Mouse (Mus musculus) neural tube, embryonic 14.5 days (tissue): ENCODE results near the gene Pcsk7. TPM values are rescaled to one million over a fixed set of nuclear protein-coding genes. Genes with fewer than 3 reads are reported as not detected.
A peak's percentile ranks its signal among the peaks of the same experiment; 100 is the strongest.

Experiments used
- ATAC-seq: fragments of 200-750 bp; cut with Nextera tagmentation; 2 replicates; pipeline ENCODE4 v1.8.0; 2017; ENCODE audit warnings: low read depth, mild to moderate bottlenecking, moderate TSS enrichment, moderate library complexity
- H3K27ac ChIP-seq: fragments of 300-500 bp; sonication (generic); 2 replicates; pipeline ENCODE4 v1.5.1; 2014; ENCODE audit warnings: low read depth, mild to moderate bottlenecking, control low read depth, low read length, moderate library complexity, mixed read lengths
- H3K27me3 ChIP-seq: fragments of 300-500 bp; sonication (generic); 2 replicates; pipeline ENCODE4 v1.6.1; 2014; ENCODE audit warnings: low read length; ENCODE audit not compliant: control insufficient read depth, insufficient read depth
- H3K36me3 ChIP-seq: fragments of 300-500 bp; sonication (generic); 2 replicates; pipeline ENCODE4 v1.6.1; 2014; ENCODE audit warnings: low read length, mixed read lengths; ENCODE audit not compliant: control insufficient read depth, insufficient read depth
- H3K4me1 ChIP-seq: fragments of 300-500 bp; sonication (generic); 2 replicates; pipeline ENCODE4 v1.6.1; 2014; ENCODE audit warnings: low read length; ENCODE audit not compliant: control insufficient read depth, insufficient read depth
- H3K4me2 ChIP-seq: fragments of 300-500 bp; sonication (generic); 2 replicates; pipeline ENCODE4 v1.6.1; 2014; ENCODE audit warnings: mild to moderate bottlenecking, low read depth, low read length, control low read depth
- H3K4me3 ChIP-seq: fragments of 300-500 bp; sonication (generic); 2 replicates; pipeline ENCODE4 v1.5.1; 2014; ENCODE audit warnings: low read depth, low read length, control low read depth, mixed read lengths
- H3K9ac ChIP-seq: fragments of 300-500 bp; sonication (generic); replicated peaks from 2 replicates; pipeline ENCODE4 v1.6.1; 2014; ENCODE audit warnings: low read depth, mild to moderate bottlenecking, control low read depth, low read length, mixed read lengths
- H3K9me3 ChIP-seq: fragments of 300-500 bp; sonication (generic); 2 replicates; pipeline ENCODE4 v1.6.1; 2016; ENCODE audit warnings: low read length; ENCODE audit not compliant: control insufficient read depth
- WGBS: fragments of 180-500 bp; shearing (Covaris S2); extraction: QIAGEN DNeasy Blood & Tissue Kit; methylation state at CpG from one replicate; pipeline ENCODE4 v1.1.7; 2014; 5-methylcytosine and 5-hydroxymethylcytosine counted together
- polyA plus RNA-seq: library from polyadenylated mRNA; unstranded; fragments of >200 nt; fragmentation: Nextera tagmentation; extraction: Ambion mirVana; gene quantifications from 2 replicates; pipeline ENCODE4 v1.2.1, GENCODE M21; 2014

Gene Pcsk7
- polyA plus RNA-seq, 1 experiment from 2014 or later: 16.5 TPM

- 91% methylated on average over 8 of the region's 8 CpGs for WGBS
- Histone ChIP-seq H3K27me3 (no peaks in the 10 kb centered on the region), H3K9ac (no peak overlapping the region), H3K4me2 (no peak overlapping the region), H3K4me1 (no peaks in the 10 kb centered on the region), H3K27ac (no peak overlapping the region), H3K9me3 (no peaks in the 10 kb centered on the region), H3K4me3 (no peak overlapping the region), H3K36me3 (peaks cover 61% of the 10 kb centered on the region)
- ATAC-seq: no peak
Observed at GRCm38 (mm10) chr9:45943628-45944505, 37.6 kb downstream of the Pcsk7 start.

GRCm38 (mm10) chr9:45944506-45945400 is 38.5 kb downstream of the Pcsk7 start:
- Histone ChIP-seq H3K9ac (no peak overlapping the region), H3K9me3 (no peaks in the 10 kb centered on the region), H3K4me3 (no peak overlapping the region), H3K4me1 (no peaks in the 10 kb centered on the region), H3K27me3 (no peaks in the 10 kb centered on the region), H3K36me3 (peaks cover 62% of the 10 kb centered on the region), H3K27ac (no peak overlapping the region), H3K4me2 (no peak overlapping the region)
- 92% methylated on average over 13 of the region's 13 CpGs for WGBS
- ATAC-seq: no peak

DNA sequence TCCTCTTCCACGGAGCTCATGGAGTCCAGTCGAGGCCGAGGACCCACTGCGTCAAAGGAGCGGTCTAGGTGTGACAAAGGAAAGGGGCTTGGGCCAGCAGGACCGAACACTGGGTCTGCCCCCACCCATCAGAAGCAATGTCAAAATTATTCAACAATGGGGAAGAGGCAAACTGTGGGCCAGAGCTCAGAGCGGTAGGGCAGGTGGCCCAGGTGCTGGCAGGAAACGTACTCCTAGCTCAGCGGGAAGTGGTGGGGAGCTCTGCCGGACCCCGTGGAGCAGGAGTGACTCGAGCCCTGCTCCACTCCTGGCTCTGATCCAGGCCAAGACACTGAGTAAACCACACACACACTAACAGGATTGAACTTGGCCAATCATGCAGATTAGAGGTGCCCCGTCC is 39.4 kb downstream of the Pcsk7 start:
- Histone ChIP-seq H3K36me3 (peaks cover 72% of the 10 kb centered on the region), H3K27me3 (no peaks in the 10 kb centered on the region), H3K4me3 (no peak overlapping the region), H3K9me3 (no peaks in the 10 kb centered on the region), H3K9ac (no peak overlapping the region), H3K4me1 (no peaks in the 10 kb centered on the region), H3K4me2 (no peak overlapping the region), H3K27ac (no peak overlapping the region)
- no peak for ATAC-seq
- WGBS: 87% methylated on average over 13 of the region's 13 CpGs

- Histone ChIP-seq H3K4me1 (no peaks in the 10 kb centered on the region), H3K27me3 (no peaks in the 10 kb centered on the region), H3K9ac (no peak overlapping the region), H3K4me3 (no peak overlapping the region), H3K27ac (no peak overlapping the region), H3K9me3 (no peaks in the 10 kb centered on the region), H3K4me2 (no peak overlapping the region), H3K36me3 (peaks cover 71% of the 10 kb centered on the region)
- 90% methylated on average over 16 of the region's 16 CpGs for WGBS
- no peak for ATAC-seq
Observed at GRCm38 (mm10) chr9:45946182-45946871, 40.0 kb downstream of the Pcsk7 start.

DNA sequence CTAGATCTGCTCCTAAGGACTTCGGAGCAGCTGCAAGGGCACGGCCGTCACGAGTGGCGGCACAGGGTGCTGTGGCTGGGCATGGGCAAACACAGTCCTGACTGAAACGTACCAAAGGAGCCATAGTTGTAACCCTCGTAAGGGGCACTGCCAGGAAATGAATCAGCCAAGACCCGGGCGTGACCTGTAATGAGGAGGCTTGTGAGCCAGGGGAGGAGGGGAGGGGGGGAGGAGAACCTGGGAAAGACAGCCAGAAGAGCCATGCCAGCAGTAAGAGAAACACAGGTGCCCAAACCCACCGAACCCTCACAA is 40.5 kb downstream of the Pcsk7 start:
- ATAC-seq: no peak
- Histone ChIP-seq H3K4me3 (no peak overlapping the region), H3K36me3 (peaks cover 71% of the 10 kb centered on the region), H3K27ac (no peak overlapping the region), H3K4me1 (no peaks in the 10 kb centered on the region), H3K27me3 (no peaks in the 10 kb centered on the region), H3K4me2 (no peak overlapping the region), H3K9me3 (no peaks in the 10 kb centered on the region), H3K9ac (no peak overlapping the region)
- WGBS: 87% methylated on average over 10 of the region's 10 CpGs

GRCm38 (mm10) chr9:45952057-45952456 is 45.8 kb downstream of the Pcsk7 start:
- Histone ChIP-seq H3K36me3 (peaks cover 34% of the 10 kb centered on the region), H3K9ac (no peak overlapping the region), H3K27ac (no peak overlapping the region), H3K9me3 (no peaks in the 10 kb centered on the region), H3K4me2 (no peak overlapping the region), H3K4me3 (no peak overlapping the region), H3K4me1 (peaks cover 20% of the 10 kb centered on the region), H3K27me3 (no peaks in the 10 kb centered on the region)
- 88% methylated on average over 4 of the region's 4 CpGs for WGBS
- ATAC-seq: no peak

DNA sequence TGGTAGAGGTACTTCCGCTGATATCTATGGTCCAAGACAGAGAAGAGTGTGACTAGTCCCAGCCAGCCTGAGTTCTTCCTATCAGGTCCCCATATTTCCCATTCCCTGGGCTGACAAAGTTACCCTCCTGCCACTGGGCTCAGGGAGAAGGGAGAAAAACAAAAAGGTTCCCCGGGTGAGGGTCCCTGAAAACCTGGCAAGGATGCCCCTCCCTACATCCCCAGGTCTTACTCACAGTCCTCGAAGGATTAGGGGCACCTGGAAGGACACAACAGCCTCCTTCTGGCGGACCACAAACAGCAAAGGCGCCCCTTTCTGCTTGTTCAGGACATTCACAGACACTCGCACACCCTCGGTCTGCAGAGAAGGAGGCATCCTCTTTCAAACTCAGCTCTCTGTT is 46.6 kb downstream of the Pcsk7 start:
- H3K36me3 ChIP-seq: peaks cover 28% of the 10 kb centered on the region
- 82% methylated on average over 7 of the region's 7 CpGs for WGBS
- no peak overlapping the region for H3K9ac ChIP-seq
- no peak for ATAC-seq
- H3K9me3 ChIP-seq: no peaks in the 10 kb centered on the region
- no peak overlapping the region; the same call in 1 of the 2 replicates for H3K4me2 ChIP-seq
- no peaks in the 10 kb centered on the region for H3K27me3 ChIP-seq
- H3K27ac ChIP-seq: no peak overlapping the region
- peaks cover 20% of the 10 kb centered on the region for H3K4me1 ChIP-seq
- no peak overlapping the region for H3K4me3 ChIP-seq

- Histone ChIP-seq H3K4me1 (peaks cover 20% of the 10 kb centered on the region), H3K9ac (peak overlapping the region; percentile 86), H3K36me3 (peaks cover 24% of the 10 kb centered on the region), H3K27me3 (no peaks in the 10 kb centered on the region), H3K9me3 (no peaks in the 10 kb centered on the region), H3K27ac (no peak overlapping the region), H3K4me3 (peak overlapping the region; percentile 92), H3K4me2 (peak overlapping the region; percentile 86)
- no peak for ATAC-seq
- 67% methylated on average over 13 of the region's 13 CpGs for WGBS
Observed at GRCm38 (mm10) chr9:45953511-45954293, 47.4 kb downstream of the Pcsk7 start.
